Mouse (Mus musculus) liver, embryonic 12.5 days (tissue): ENCODE measurements at regions not wholly inside any gene's neighbourhood (a gene's known extent, or its start where the extent isn't known, plus 50 kb on each side); places are given as distances from the start of the nearest gene placed in this dataset.

ENCODE experiments used
- ATAC-seq: fragments of 200-750 bp; cut with Nextera tagmentation; 2 replicates; pipeline ENCODE4 v1.8.0; 2017; ENCODE audit warnings: moderate number of reproducible peaks, mild to moderate bottlenecking, moderate library complexity
- H3K27ac ChIP-seq: fragments of 300-500 bp; sonication (generic); 2 replicates; pipeline ENCODE4 v1.5.1; 2016; ENCODE audit warnings: mild to moderate bottlenecking
- H3K27me3 ChIP-seq: fragments of 300-500 bp; sonication (generic); replicated peaks from 2 replicates; pipeline ENCODE4 v1.6.1; 2016; ENCODE audit warnings: mild to moderate bottlenecking, moderate library complexity
- H3K36me3 ChIP-seq: fragments of 300-500 bp; sonication (generic); 2 replicates; pipeline ENCODE4 v1.6.1; 2016; ENCODE audit warnings: mild to moderate bottlenecking, moderate library complexity
- H3K4me1 ChIP-seq: fragments of 300-500 bp; sonication (generic); 2 replicates; pipeline ENCODE4 v1.6.1; 2016
- H3K4me2 ChIP-seq: fragments of 300-500 bp; sonication (generic); 2 replicates; pipeline ENCODE4 v1.6.1; 2016; ENCODE audit warnings: mild to moderate bottlenecking, moderate library complexity
- H3K4me3 ChIP-seq: fragments of 300-500 bp; sonication (generic); 2 replicates; pipeline ENCODE4 v1.5.1; 2016; ENCODE audit warnings: mild to moderate bottlenecking, moderate library complexity
- H3K9ac ChIP-seq: fragments of 300-500 bp; sonication (generic); 2 replicates; pipeline ENCODE4 v1.6.1; 2016; ENCODE audit warnings: mild to moderate bottlenecking, moderate library complexity
- H3K9me3 ChIP-seq: fragments of 300-500 bp; sonication (generic); replicated peaks from 2 replicates; pipeline ENCODE4 v1.6.1; 2016; ENCODE audit warnings: mild to moderate bottlenecking, moderate library complexity
- WGBS: fragments of 180-500 bp; shearing (Covaris S2); methylation state at CpG from one replicate; pipeline ENCODE4 v1.1.7; 2016; ENCODE audit not compliant: insufficient replicate concordance; 5-methylcytosine and 5-hydroxymethylcytosine counted together

DNA sequence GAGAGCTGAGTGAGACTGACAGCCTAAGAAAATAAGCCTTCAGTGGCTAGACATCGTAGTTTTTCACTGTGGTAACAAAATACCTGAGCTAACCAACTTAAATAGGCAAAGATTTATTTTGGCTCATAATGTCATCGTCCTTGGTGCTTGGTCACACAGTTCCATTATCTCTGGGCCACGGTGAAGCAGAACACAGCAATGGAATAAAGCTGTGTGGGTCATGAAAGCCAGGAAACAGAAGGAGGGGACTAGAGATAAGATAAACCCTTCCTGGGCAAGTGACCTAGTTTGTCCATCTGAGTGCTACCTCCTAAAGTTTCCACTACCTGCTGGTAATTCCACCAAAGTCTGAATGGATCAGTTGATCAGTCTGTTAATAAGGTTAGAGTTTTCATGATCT is 134.8 kb upstream of the Gm5129 start:
- Histone ChIP-seq H3K27ac (no peak overlapping the region), H3K9ac (no peak overlapping the region), H3K36me3 (no peaks in the 10 kb centered on the region), H3K27me3 (no peaks in the 10 kb centered on the region), H3K9me3 (no peaks in the 10 kb centered on the region), H3K4me3 (no peak overlapping the region), H3K4me1 (0 out of 2 replicates have a peak, but pooled peaks cover 3% of the 10 kb centered on the region), H3K4me2 (no peak overlapping the region)
- WGBS = 14% methylated on average over 3 of the region's 3 CpGs
- no peak for ATAC-seq

DNA sequence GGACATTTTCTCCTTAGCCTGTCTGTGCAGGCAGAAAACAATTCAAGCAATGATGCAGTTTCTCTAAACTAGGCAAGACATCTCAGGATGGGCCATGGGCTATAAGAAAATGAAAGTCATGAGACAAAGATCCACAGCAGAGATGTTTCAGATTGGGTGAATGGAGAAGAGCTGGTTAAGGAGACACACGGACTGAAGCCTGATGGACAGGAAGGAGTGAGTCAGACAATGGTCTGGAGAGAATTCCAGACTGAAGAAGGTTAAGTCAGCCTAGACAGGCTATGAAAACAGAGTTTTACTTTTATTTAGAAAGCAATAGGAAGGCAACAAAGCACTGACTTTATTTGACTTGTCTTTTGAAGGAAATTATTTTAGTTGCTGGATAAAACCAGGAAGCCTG is 137.5 kb upstream of the Il6 start:
- H3K9ac ChIP-seq = no peak overlapping the region
- ATAC-seq = no peak
- no peaks in the 10 kb centered on the region for H3K27me3 ChIP-seq
- no peaks in the 10 kb centered on the region for H3K36me3 ChIP-seq
- 16% methylated on average over 1 of the region's 1 CpGs for WGBS
- no peak overlapping the region for H3K27ac ChIP-seq
- 0 out of 2 replicates have a peak, but pooled peaks cover under 1% of the 10 kb centered on the region for H3K4me1 ChIP-seq
- no peak overlapping the region for H3K4me2 ChIP-seq
- no peaks in the 10 kb centered on the region for H3K9me3 ChIP-seq
- H3K4me3 ChIP-seq = no peak overlapping the region

DNA sequence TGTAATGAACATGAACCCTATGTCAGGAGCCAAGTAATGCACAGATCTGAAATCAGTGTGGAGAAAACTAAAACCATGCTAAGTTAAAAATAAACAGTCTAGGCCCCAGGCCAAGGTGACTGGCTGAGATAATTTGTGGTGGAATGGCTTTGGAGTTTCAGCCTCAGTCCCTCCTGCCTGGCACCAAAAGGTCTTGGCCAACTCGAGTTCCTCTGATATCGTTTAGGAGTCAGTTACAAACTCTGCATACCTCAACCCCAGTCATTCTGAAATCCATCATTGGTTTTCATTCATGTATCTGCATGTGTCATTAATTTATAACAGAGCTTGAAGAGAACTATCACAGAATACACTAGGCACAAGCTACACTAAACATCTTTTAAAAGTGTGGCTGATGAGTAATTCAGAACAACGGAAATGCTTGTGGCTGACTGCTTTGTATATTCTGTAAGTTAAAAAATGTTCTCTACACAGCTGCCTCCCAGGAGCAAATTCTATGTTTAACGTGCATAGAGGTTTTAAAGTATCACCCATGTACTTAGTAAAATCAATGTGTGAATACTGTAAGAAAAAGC is 125.6 kb upstream of the Il6 start:
- Histone ChIP-seq H3K4me2 (no peak overlapping the region), H3K4me3 (no peak overlapping the region), H3K4me1 (peaks cover 3% of the 10 kb centered on the region; the same call in 1 of the 2 replicates), H3K9me3 (no peaks in the 10 kb centered on the region), H3K36me3 (no peaks in the 10 kb centered on the region), H3K9ac (no peak overlapping the region), H3K27me3 (0 out of 2 replicates have a peak, but pooled peaks cover 7% of the 10 kb centered on the region), H3K27ac (no peak overlapping the region)
- no peak for ATAC-seq
- WGBS = 30% methylated on average over 4 of the region's 4 CpGs

DNA sequence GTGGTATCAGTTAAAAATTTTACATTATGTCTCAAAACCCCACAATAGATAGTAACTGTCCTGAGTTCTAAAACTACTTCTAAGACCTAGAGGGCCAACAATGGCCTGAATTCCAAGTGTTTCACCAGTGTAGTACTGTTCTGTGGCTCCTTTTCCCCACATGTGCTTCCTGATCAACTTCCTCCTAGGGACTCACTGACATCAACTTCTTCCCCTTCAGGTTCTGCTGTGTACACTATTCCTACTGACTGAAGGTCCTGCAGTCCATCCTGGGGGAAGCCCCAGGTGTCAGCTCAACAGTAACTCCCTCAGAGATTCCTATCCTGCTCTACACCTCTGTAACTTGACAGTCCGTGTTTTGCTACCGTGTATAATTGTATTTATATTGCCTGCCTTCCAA is 120.6 kb upstream of the Il6 start:
- no peaks in the 10 kb centered on the region for H3K36me3 ChIP-seq
- H3K9me3 ChIP-seq = no peaks in the 10 kb centered on the region
- 32% methylated on average over 2 of the region's 2 CpGs for WGBS
- H3K9ac ChIP-seq = no peak overlapping the region
- ATAC-seq = no peak
- H3K4me3 ChIP-seq = no peak overlapping the region
- H3K27ac ChIP-seq = no peak overlapping the region
- no peak overlapping the region for H3K4me2 ChIP-seq
- no peaks in the 10 kb centered on the region for H3K27me3 ChIP-seq
- peaks cover 23% of the 10 kb centered on the region for H3K4me1 ChIP-seq

DNA sequence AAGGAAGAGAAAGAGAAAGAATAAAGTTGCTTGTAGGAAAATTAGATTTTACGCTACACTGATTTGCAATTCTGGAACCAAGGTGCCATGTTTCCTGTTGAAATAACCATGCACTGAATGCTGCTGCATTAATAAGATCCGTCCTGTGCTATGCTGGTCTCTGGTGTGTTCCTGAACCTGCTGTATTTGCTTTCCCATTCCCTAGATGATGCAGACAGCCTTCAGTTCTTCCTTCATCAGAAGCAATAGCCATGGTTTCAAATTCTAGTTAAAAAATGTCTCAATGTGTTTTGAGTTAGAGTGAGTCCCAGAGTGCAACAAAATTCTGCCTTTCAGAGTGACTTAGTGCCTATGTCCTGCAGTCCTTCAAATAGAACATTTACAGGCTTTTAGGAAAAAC is 120.1 kb upstream of the Il6 start:
- no peak overlapping the region for H3K4me3 ChIP-seq
- H3K4me1 ChIP-seq = peaks cover 23% of the 10 kb centered on the region
- no peaks in the 10 kb centered on the region for H3K27me3 ChIP-seq
- 68% methylated on average over 2 of the region's 2 CpGs for WGBS
- no peak overlapping the region for H3K4me2 ChIP-seq
- H3K9ac ChIP-seq = no peak overlapping the region
- H3K27ac ChIP-seq = no peak overlapping the region
- ATAC-seq = no peak
- no peaks in the 10 kb centered on the region for H3K36me3 ChIP-seq
- no peaks in the 10 kb centered on the region for H3K9me3 ChIP-seq

DNA sequence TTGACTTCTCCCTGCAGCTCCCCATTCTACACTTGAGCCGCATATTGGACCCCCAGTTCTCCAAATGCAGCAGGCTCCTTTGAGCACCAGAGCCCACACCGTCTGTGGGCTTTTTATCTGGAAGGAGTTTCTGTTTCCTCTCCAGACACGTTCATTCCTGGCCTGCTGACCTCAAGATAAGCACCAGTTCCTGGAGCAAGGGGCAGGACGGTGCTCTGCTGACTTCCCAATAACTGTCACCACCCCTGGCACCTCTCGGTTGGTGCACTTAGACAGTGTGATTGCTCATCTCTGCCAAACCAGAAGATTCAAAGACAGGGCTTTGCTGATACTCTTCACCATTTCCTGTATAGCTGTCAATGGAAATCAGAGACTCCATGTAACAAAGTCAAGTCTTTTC is 119.1 kb upstream of the Il6 start:
- peak; percentile 97 for ATAC-seq
- no peaks in the 10 kb centered on the region for H3K9me3 ChIP-seq
- H3K4me2 ChIP-seq = peak overlapping the region; percentile 43
- peaks cover 23% of the 10 kb centered on the region for H3K4me1 ChIP-seq
- H3K9ac ChIP-seq = no peak overlapping the region
- H3K36me3 ChIP-seq = no peaks in the 10 kb centered on the region
- H3K4me3 ChIP-seq = no peak overlapping the region
- WGBS = 7% methylated on average over 5 of the region's 5 CpGs
- H3K27ac ChIP-seq = no peak overlapping the region
- H3K27me3 ChIP-seq = no peaks in the 10 kb centered on the region

DNA sequence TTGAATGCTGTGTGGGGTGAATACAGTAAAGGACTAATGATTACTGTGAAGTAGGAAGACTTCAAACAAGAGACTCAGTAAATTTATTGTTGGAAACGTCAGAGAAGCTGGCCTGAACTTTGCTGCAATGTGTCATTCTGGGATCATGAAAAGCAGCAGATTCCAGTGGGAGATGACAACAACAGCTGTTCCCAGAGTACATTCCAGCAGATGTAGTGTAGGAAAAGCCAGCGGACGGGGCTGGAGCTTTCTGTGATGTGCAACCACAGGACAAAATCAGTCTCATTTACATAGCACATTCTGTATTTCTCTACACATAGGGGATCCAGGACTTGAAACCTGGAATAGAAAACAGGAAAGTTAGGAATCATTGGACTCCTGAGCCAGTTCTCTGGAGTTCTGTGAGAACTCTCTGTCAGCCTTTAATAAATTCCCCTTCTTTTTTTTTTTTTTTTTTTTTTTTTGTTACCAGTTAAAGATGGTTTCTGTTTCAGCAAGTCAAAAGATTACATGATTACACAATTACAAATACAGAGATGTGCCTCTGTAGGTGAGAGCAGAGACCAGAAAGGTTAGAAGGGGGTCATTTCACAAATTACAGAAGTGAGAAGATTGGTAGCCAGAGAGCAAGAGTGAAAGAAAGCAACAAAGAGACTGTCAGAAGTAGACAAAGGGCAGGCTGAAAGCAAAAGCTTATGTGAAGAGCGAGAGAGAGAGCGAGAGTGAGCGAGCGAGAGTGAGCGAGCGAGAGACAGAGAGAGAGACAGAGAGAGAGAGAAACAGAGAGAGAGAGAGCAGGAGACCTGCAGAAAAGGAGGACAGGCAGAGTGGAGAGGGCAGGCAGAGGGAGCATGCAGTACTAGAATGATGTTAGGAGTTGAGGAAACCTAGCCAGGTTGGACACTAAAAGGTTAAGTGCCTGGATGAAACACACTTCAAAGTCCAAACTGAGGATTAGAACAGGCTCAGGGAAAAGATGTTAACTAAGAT is 118.0 kb upstream of the Il6 start:
- H3K9me3 ChIP-seq = no peaks in the 10 kb centered on the region
- no peak overlapping the region for H3K4me3 ChIP-seq
- H3K9ac ChIP-seq = no peak overlapping the region
- H3K36me3 ChIP-seq = no peaks in the 10 kb centered on the region
- peaks cover 23% of the 10 kb centered on the region for H3K4me1 ChIP-seq
- no peaks in the 10 kb centered on the region for H3K27me3 ChIP-seq
- ATAC-seq = no peak
- 70% methylated on average over 9 of the region's 9 CpGs for WGBS
- no peak overlapping the region for H3K4me2 ChIP-seq
- H3K27ac ChIP-seq = no peak overlapping the region

DNA sequence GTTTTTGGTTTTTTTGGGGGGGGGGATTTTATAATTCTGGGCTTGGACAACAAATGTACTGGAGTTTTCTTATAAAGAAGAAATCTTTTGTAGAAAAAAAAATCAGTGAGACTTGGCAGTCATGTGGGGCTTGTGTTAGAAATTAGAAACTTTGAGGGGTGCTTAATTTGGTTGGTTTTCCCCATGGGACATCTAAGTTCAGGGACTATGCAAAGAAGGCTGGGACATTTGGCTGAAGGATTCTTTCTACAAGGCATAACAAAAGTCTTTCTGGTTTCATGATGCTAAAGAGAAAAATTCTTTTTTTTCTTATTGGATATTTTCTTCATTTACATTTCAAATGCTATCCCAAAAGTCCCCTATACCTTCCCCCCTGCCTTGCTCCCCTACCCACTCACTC is 115.3 kb upstream of the Il6 start:
- H3K27me3 ChIP-seq = no peaks in the 10 kb centered on the region
- H3K4me2 ChIP-seq = no peak overlapping the region
- H3K36me3 ChIP-seq = no peaks in the 10 kb centered on the region
- no peak overlapping the region for H3K9ac ChIP-seq
- no peak overlapping the region for H3K27ac ChIP-seq
- ATAC-seq = no peak
- H3K9me3 ChIP-seq = no peaks in the 10 kb centered on the region
- no peak overlapping the region for H3K4me3 ChIP-seq
- peaks cover 27% of the 10 kb centered on the region for H3K4me1 ChIP-seq

DNA sequence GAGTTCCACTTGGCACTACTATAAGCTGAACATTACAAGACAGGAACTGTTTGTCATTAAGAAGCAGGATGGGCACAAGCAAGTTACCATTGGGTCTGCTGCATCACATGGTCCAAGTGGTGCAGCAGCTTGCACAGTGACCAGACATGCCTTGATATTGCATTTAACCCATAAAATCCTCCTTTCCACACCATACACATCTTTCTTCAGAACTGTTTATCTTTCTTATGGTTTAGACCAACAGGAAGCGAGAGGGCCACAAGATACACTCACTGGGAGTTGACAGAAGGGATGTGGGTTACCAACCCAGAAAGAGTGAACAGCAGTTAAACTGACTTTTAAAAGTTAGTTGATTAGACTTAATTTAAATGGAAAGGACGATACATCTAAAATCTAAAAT is 111.2 kb upstream of the Il6 start:
- Histone ChIP-seq H3K27ac (no peak overlapping the region), H3K9ac (no peak overlapping the region), H3K9me3 (no peaks in the 10 kb centered on the region), H3K36me3 (no peaks in the 10 kb centered on the region), H3K4me3 (no peak overlapping the region), H3K27me3 (no peaks in the 10 kb centered on the region), H3K4me1 (peaks cover 9% of the 10 kb centered on the region), H3K4me2 (no peak overlapping the region)
- ATAC-seq = no peak
- 31% methylated on average over 2 of the region's 2 CpGs for WGBS

DNA sequence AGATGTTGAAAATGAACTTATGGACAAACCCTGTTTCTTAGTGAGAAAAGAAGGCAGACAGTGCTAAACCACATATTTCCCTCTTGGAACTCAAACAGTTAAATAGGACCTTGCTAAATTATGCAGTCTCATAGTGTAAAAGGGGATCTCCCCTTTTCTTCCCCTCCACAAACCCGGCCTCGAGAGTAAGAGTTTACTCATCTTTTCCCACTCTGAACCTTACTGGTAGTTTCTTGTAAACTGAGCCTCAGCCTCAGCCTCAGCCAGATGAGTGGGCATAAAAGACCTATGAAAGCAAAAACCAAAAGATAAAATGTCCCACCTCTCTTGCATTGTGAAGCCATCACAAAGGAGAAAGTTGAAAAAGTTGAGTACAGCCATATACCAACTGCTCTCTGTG is 92.6 kb upstream of the Il6 start:
- H3K9me3 ChIP-seq = peaks cover 14% of the 10 kb centered on the region
- peaks cover 5% of the 10 kb centered on the region for H3K4me1 ChIP-seq
- no peak overlapping the region for H3K4me3 ChIP-seq
- no peaks in the 10 kb centered on the region for H3K27me3 ChIP-seq
- no peaks in the 10 kb centered on the region for H3K36me3 ChIP-seq
- H3K9ac ChIP-seq = no peak overlapping the region
- H3K4me2 ChIP-seq = no peak overlapping the region
- WGBS = 37% methylated on average over 2 of the region's 2 CpGs
- ATAC-seq = no peak
- no peak overlapping the region for H3K27ac ChIP-seq

DNA sequence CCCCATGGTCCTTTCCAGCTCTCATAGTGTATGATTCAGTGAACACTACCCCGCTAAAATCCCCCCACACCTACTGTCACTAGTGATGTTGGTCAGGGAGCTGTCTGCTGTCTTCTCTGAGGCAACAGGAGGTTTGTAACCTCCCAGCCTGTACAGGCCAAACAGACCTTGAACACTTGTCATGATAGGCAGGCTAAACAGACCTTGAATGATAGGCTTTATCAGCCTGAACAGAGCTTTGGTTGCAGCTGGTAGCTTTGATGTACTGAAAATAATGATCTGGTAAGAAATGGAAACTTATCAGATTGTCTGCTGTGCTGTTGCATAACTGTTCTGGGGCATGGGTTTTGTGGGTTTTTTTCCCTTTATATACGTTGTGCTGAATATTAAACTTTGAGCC is 87.4 kb upstream of the Il6 start:
- Histone ChIP-seq H3K27ac (0 out of 2 replicates have a peak overlapping the region, but pooled peaks have one; percentile 6), H3K9me3 (peaks cover 4% of the 10 kb centered on the region; the same call in 1 of the 2 replicates), H3K9ac (no peak overlapping the region), H3K36me3 (no peaks in the 10 kb centered on the region), H3K4me2 (no peak overlapping the region), H3K4me3 (no peak overlapping the region), H3K27me3 (no peaks in the 10 kb centered on the region), H3K4me1 (peaks cover 14% of the 10 kb centered on the region)
- whole genome bisulfite sequencing = 25% methylated on average over 2 of the region's 2 CpGs
- peak; percentile 85 for ATAC-seq

DNA sequence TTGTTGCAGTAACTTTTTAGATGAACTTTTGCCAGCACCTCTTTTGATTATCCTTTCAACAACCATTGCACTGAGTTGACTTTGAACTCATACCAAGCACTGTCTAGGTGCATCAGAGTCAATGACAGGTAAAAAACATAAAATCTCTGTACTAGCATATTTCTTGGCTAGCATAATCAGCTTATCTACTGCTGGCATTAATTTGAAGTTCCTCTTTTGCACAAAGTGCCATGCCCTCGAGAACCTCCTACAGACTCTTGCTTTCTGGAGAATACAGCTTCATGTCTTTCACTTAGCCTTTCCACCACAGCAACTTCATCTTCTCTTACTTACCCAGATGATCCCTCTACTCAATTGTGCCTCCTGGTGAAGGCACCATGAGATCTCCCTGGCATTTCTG is 85.3 kb upstream of the Il6 start:
- Histone ChIP-seq H3K9me3 (no peaks in the 10 kb centered on the region), H3K27me3 (no peaks in the 10 kb centered on the region), H3K27ac (no peak overlapping the region), H3K4me3 (no peak overlapping the region), H3K36me3 (no peaks in the 10 kb centered on the region), H3K4me1 (peaks cover 14% of the 10 kb centered on the region), H3K9ac (no peak overlapping the region), H3K4me2 (no peak overlapping the region)
- 9% methylated on average over 1 of the region's 1 CpGs for WGBS
- ATAC-seq = no peak
